Mouse (Mus musculus) large intestine, adult 2 months (tissue): ENCODE results near the gene Acer1. TPM values are rescaled to one million over a fixed set of nuclear protein-coding genes. Genes with fewer than 3 reads are reported as not detected.

Experiments
- DNase-seq: peaks from one replicate; pipeline ENCODE4 v3.0.0-alpha.2; 2012; ENCODE audit warnings: low read depth, low spot score
- WGBS: fragments of 180-500 bp; shearing (Covaris S2); methylation state at CpG from one replicate; pipeline ENCODE4 v1.1.7; 2018; 5-methylcytosine and 5-hydroxymethylcytosine counted together
- polyA plus RNA-seq: library from polyadenylated mRNA; depleted of rRNA; stranded (reverse); fragments of >200 nt; gene quantifications from 2 replicates; pipeline ENCODE4 v1.2.3, GENCODE M21; 2012; rRNA removed

The Acer1 gene
- polyA plus RNA-seq, 1 experiment = 13.3 TPM

DNA sequence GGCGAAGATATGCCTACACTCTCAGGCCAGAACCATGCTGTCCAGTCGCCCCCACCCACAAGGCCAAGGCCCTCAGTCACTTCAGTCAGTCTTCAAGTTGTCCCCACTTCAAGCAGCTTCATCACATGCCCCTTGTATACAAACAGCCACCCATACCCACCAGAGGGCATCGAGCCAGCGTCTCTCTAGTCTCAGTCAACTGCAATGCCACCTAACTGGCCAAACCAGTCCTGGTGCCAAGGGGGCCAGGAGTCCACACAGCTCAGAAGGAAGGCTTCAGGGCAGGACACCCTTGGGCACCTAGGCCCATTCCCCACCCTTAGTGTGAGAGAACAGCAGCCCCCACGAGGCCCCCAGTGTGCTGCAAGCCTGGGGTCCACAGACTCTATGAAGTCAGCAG, 74.8 kb downstream of the Acer1 start:
- WGBS = 47% methylated on average over 5 of the region's 5 CpGs
- peak; percentile 78 for DNase-seq

DNA sequence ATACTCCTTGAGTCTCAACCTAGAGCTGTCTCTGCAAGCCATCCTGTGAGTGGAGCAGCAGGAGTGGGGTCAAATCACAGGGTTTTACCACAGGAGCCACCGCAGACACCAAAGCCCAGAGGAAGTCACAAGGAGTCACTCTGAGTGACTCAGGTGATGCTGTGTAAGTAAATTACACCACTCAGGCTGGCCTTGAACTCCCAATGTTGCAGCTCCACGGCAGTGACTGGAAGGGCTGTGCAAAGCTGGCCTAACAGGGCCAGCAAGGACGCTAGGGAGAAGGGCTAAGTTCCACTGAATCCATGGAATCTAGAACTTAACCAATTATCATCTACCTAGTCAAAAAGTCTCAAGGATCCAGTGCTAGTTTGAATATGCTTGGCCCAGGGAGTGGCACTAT, 75.8 kb downstream of the Acer1 start:
- no peak for DNase-seq
- WGBS = 53% methylated on average over 3 of the region's 3 CpGs

Other genes with a start within 250 kb of the Acer1 start
- 11.0 and 11.7 TPM in 2 replicates for gene Nrtn, start 224.6 kb downstream of the Acer1 start, polyA plus RNA-seq
- 42.7 and 53.1 TPM in 2 replicates for gene Dus3l, start 217.4 kb downstream of the Acer1 start, polyA plus RNA-seq
- 3.3 and 4.1 TPM in 2 replicates for gene Prr22, start 211.9 kb downstream of the Acer1 start, polyA plus RNA-seq
- 6.2 and 9.9 TPM in 2 replicates for gene Rfx2, start 151.1 kb downstream of the Acer1 start, polyA plus RNA-seq
- gene Acsbg2, start 107.7 kb downstream of the Acer1 start, polyA plus RNA-seq = not detected in 2 replicates
- 0.15 and 0.19 TPM in 2 replicates for gene 1700061G19Rik, start 106.6 kb downstream of the Acer1 start, polyA plus RNA-seq
- gene Mllt1, start 46.7 kb downstream of the Acer1 start, polyA plus RNA-seq = 32.3 and 39.8 TPM in 2 replicates
- 124 and 128 TPM in 2 replicates for gene Clpp, start 8.2 kb upstream of the Acer1 start, polyA plus RNA-seq
- 30.1 and 31.5 TPM in 2 replicates for gene Alkbh7, start 15.2 kb upstream of the Acer1 start, polyA plus RNA-seq
- gene Pspn, start 17.9 kb upstream of the Acer1 start, polyA plus RNA-seq = not detected in 2 replicates
- gene Gtf2f1, start 29.2 kb upstream of the Acer1 start, polyA plus RNA-seq = 37.4 and 43.8 TPM in 2 replicates
- not detected in 2 replicates for gene Gm17949, start 29.3 kb upstream of the Acer1 start, polyA plus RNA-seq
- 45.6 and 60.9 TPM in 2 replicates for gene Khsrp, start 49.4 kb upstream of the Acer1 start, polyA plus RNA-seq
- gene Slc25a41, start 59.5 kb upstream of the Acer1 start, polyA plus RNA-seq = not detected in 2 replicates
- gene Crb3, start 77.0 kb upstream of the Acer1 start, polyA plus RNA-seq = 175 and 198 TPM in 2 replicates
- 16.5 TPM in 2 replicates for gene Slc25a23, start 77.7 kb upstream of the Acer1 start, polyA plus RNA-seq
- gene Dennd1c, start 96.4 kb upstream of the Acer1 start, polyA plus RNA-seq = 7.2 and 10.8 TPM in 2 replicates
- gene Tubb4a, start 105.7 kb upstream of the Acer1 start, polyA plus RNA-seq = 3.2 and 4.2 TPM in 2 replicates
- 3.3 and 3.5 TPM in 2 replicates for gene Tnfsf9, start 123.2 kb upstream of the Acer1 start, polyA plus RNA-seq
- gene Cd70, start 167.7 kb upstream of the Acer1 start, polyA plus RNA-seq = 0.23 and 0.27 TPM in 2 replicates
- gene Tnfsf14, start 212.1 kb upstream of the Acer1 start, polyA plus RNA-seq = 0.92 and 1.1 TPM in 2 replicates
- 72.7 and 75.6 TPM in 2 replicates for gene C3, start 246.0 kb upstream of the Acer1 start, polyA plus RNA-seq